Mouse (Mus musculus): ENCODE measurements around the gene Ms4a10.
A peak's percentile ranks its signal among the peaks of the same experiment; 100 is the strongest.

- TF ChIP-seq CTCF (IDR thresholded peaks at IDR 0.05; ENCODE audit: control insufficient read depth, insufficient read depth, insufficient read length) (peak; percentile 29), USF1 (IDR thresholded peaks at IDR 0.05; ENCODE audit: low read depth) (no peak), CEBPB (IDR thresholded peaks at IDR 0.05; ENCODE audit: low read depth) (no peak), FOSL1 (IDR thresholded peaks at IDR 0.05; ENCODE audit: insufficient read depth, low read length, poor library complexity, severe bottlenecking) (no peak), MAX (IDR thresholded peaks at IDR 0.05) (no peak), MYOD1 (IDR thresholded peaks at IDR 0.05; ENCODE audit: control insufficient read depth, insufficient read length, low read depth) (no peak)
Observed at GRCm38 (mm10) chr19:10979184-10980168, 5.0 kb upstream of the Ms4a10 start.

Measured in C2C12 (cell line).